Mouse (Mus musculus) 416B (cell line): ENCODE measurements at regions not wholly inside any gene's neighbourhood (a gene's known extent, or its start where the extent isn't known, plus 50 kb on each side); places are given as distances from the start of the nearest gene placed in this dataset.
A peak's percentile ranks its signal among the peaks of the same experiment; 100 is the strongest.

Experiments
- DNase-seq: peaks from one replicate; pipeline ENCODE4 v3.0.0; 2011; ENCODE audit warnings: low read depth

DNA sequence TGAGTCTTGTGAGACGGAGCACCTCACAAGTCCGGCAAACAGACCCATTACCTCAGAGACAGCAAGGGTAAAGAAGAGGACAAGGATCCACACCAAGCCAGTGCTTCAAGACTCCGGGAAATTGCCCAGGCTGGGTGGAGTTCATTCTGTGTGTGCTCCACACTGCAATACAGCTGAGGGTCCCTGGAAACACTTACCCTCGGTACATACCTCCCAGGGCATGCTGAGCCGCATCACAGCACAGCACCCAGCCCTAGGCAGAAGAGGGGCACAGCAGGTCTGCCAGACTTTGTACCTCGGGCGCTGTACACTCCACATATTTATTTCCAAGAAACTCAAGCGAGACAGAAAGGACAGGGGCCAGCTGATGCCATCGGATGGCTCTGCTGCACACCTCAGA lies 54.5 kb upstream of the Cmc1 start:
- DNase-seq: no peak

- DNase-seq: no peak
Observed at GRCm38 (mm10) chr9:118206483-118206882, 56.5 kb upstream of the Cmc1 start.

DNA sequence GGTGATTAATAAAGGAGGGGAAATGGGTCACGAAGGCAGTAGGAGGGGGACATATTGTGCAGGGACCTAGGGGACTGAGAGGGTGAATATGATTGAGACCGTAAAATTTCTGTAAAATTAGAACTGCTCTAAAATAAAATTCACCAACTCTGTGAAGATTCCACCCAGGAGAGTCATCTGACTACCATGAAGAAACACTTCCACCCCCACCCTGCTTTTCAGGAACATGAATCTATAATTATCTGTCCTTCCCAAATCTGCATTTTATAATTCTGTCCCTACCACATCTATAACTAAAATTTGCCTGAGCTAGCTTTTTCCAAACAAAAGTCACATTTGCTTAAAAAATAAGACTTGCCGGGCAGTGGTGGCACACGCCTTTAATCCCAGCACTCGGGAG lies 69.7 kb upstream of the Cmc1 start:
- no peak for DNase-seq

GRCm38 (mm10) chr9:118221186-118221585 lies 71.2 kb upstream of the Cmc1 start:
- DNase-seq: no peak

GRCm38 (mm10) chr9:118227401-118228061 lies 77.6 kb upstream of the Cmc1 start:
- peak; percentile 40 for DNase-seq

GRCm38 (mm10) chr9:118228691-118229427 lies 78.9 kb upstream of the Cmc1 start:
- DNase-seq: no peak

DNA sequence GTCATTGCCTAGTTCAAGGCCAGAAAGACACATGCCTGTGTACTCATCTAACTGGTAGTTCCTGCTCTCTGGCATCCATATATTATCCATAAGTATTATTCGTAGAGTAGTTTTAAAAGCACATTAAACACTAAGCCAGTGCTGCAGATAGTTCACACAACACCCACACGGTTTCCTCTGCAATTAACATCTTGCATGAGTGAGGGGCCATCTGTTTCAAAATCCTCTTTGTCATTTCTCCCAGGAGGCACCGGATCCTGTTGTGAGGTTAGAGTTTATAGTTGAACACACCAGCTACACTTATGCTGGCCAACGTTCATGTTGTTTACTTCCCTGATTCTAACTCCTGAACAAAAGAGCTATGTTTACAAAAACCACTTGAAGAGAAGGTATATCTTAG lies 90.7 kb upstream of the Cmc1 start:
- no peak for DNase-seq

DNA sequence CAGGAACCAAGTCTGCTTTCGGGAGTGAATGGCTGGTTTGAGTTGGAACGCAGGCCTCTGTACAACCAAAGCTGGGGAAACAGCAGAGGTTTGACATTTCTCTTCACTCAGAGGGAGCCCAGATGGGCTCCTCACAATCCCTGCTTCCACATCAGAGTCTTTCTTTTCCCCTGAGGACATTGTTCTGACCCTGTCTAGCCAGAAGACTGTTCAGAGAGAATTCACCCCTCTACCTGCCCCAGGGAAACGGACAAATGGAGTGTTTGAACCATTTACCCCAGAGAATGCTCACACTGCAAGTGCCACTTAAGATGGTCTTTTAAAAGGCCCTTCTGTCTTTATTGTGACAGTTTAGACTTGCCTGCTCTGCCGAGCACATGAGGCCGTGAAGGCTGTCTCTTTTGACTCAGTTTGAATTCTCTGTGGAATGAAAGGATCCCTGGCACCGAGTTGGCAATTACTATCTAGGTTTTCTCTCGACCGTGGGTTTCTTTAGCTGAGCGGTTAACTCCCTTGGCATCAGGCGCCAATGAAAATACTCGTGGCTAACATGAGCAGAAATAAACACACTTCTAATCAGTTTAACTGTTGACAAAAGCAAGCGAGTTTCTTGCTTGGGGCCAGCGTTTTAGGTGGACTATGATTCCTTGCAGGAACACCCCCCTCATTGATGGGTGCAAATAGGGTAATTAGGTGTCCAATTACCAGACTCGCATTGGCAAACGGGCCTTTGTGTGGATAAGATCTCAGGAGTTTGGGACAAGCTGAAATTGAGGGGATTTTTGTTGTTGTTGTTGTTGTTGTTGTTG lies 97.0 kb upstream of the Cmc1 start:
- no peak for DNase-seq

DNA sequence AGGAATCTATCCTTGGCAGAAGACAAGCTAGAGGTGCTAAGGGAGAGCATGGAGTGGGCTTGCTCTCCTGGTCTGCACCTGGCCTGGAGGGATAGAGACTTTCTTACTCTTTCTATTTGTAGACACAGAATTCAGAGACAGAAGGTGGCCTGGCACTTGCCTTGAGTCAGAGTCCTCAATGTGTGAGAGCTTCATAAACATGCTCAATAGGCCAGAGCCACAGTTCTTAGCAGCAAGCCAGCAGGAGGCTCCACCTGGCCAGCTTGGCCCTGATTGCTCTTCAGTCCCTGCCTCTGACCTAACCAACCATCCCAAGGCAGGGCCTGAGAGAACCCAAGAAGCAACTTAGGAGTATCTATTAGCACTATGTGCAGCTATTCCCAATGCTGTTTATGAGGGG lies 103.9 kb upstream of the Cmc1 start:
- DNase-seq: no peak

DNA sequence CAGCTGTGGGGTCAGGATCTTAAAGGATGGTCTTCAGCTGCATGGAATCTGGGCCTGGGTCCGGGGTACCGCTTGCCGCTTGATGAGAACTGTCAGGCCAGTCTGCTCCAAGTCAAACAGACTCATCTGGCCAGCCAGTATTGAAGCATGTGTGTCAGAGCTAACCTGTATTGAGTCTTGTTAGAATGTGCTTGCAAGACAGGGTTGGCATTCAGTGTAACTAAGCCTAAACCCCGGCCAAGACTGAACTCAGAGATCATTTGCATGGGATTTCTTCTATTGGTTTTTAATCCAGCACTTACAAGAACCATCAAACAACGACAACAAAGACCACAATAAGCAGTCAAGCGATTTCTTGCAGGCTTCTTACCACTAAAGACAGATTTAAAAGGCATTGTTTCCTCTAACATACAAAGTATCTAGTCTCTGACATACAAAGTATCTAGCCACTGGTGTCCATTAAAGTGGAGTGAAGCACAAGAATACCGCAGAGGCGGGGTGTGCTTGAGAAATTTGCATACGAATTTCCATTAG lies 105.3 kb upstream of the Cmc1 start:
- DNase-seq: no peak

DNA sequence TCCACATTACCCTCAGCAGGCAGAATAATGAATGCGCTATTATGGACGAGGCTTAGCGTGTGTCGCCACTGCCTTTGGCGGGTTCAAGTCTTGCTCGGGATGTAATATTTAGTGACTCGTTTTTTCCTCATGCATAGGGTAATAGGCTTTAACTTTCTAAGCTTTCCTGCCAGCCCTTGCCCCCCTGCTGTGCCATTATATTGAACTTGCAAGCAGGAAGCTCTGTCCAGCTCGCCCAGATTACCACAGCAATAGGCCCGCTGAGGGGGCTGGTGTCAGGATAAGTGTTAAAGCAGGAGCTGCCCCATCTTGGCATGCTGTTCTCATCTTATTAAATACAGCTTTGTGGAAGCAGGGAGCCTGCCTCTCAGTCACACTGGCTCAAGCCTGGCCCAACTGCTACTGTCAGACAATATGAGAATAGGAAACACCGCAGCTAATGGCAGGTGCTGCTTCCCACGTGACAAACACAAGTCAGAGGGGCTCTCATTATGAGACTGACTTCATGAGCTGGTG lies 105.8 kb upstream of the Cmc1 start:
- no peak for DNase-seq

GRCm38 (mm10) chr9:118266298-118266697 lies 116.3 kb upstream of the Cmc1 start:
- no peak for DNase-seq

DNA sequence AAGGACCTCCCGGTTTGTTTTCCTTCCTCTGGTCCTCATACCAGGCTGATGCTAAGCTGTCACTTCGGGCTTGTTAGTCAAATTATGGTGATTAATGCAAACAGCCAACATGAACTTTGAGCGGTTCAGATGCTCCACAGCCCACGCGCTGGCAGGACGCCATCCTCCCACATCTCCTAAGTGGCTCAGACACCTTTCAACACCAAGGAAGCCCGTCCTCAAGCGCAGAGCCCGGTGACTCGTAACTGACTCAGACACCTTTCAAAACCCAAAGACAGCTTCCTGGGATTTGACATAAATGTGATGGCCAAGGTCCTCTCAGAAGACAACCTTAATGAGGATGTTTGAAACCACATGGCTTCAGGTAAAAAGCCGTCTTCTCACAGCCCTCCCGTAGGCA lies 121.7 kb upstream of the Cmc1 start:
- DNase-seq: peak; percentile 19

DNA sequence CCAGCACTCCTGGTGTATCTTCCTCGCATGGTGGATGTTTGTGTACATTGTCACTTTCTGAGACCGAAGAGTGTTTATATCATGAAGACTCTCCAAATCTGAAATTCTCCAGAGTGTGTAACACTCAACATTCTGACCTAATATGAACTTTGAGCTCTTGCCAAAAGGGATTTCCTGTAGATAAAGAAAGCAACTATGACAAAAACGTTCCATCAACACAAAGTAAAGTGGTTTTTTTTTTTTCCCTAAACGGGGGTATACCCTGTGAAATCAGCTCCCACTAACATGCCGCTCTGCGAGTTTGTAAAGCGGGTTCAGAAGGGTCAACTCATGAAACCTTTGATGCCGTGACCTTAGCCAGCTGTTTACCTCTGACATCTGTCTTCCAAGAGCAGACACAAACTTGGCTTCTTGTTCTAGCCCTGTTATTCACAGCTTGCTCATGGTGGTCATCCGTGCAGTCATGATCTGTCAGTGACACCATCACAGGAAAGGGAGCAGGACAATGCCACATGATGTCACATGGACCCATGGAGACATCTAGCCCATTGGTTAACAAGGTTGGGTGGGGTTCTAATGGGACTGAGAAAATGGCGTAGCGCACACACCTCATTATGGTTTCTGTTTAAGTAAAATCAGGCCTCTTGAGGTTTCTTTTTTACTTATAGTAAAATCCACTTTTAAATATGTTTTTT lies 122.9 kb upstream of the Cmc1 start:
- peak; percentile 67 for DNase-seq

GRCm38 (mm10) chr9:118285481-118285880 lies 135.5 kb upstream of the Cmc1 start:
- DNase-seq: no peak

DNA sequence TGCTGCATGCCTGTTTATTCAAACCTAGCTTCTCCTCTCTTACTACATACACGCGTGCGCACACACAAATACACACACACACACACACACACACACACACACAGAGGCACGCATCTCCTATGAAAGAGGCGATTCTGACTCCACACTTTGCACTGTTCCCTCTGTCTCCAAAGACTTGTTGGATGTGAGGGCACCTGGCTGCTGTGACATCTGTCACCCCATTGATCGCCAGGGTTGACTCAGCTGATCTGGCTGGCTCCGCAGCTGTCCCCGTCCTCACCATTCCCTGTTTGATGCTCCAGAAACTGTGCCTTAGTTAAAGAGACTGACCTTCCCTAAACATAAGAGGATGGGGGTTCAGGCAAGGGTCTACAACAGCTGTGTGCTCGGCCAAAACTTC lies 137.6 kb upstream of the Cmc1 start:
- DNase-seq: no peak

GRCm38 (mm10) chr9:118292836-118293235 lies 142.9 kb upstream of the Cmc1 start:
- no peak for DNase-seq

DNA sequence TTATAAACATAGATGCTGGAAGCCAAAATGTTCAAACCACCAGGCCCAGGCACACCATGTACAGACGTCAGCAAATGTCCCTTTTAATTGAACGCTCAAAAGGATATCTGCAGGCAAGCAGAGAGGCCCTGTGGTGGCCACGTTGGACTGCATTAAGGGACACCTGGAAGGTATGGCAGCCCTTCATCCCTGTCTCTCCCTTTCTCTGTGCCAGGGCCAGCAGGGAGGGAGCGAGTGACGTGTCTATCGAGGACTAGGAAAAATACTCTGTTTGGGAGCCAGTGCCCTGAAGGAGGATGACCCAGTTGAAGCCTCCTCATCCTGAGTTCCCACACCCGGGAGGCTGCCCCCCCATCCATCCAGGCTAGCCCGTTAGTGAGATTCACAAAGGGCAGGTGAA lies 144.0 kb upstream of the Cmc1 start:
- DNase-seq: no peak

GRCm38 (mm10) chr9:118302785-118303384 lies 152.9 kb upstream of the Cmc1 start:
- no peak for DNase-seq

GRCm38 (mm10) chr9:118318357-118319140 lies 159.5 kb upstream of the Eomes start:
- DNase-seq: no peak

- DNase-seq: no peak
Observed at GRCm38 (mm10) chr9:118323796-118324195, 154.2 kb upstream of the Eomes start.
